8 mouse cellular contexts compared by ENCODE assay signal in genomic region chr9:63756581-63757461, GRCm38 (mm10). TPM values are rescaled to one million over a fixed set of nuclear protein-coding genes. Genes with fewer than 3 reads are reported as not detected.
DNase-seq lines count a peak whose midpoint lies in the region; ATAC-seq lines count a peak whose summit lies in the region.

No protein-coding gene starts in this region.

- peak overlapping the region; percentile 76 for H3K9ac ChIP-seq in hindbrain, embryonic 12.5 days
- peak overlapping the region; percentile 97 for H3K9ac ChIP-seq in limb, embryonic 12.5 days (replicated peaks)

- H3K4me2 ChIP-seq in hindbrain, embryonic 12.5 days (replicated peaks) = peak overlapping the region; percentile 96
- peak overlapping the region; percentile 83 for H3K4me2 ChIP-seq in limb, embryonic 12.5 days

- H3K4me1 ChIP-seq in embryonic facial prominence, embryonic 10.5 days = peaks cover 81% of the 10 kb centered on the region
- H3K4me1 ChIP-seq in hindbrain, embryonic 12.5 days = peaks cover 59% of the 10 kb centered on the region
- peaks cover 60% of the 10 kb centered on the region for H3K4me1 ChIP-seq in limb, embryonic 12.5 days (replicated peaks)

- H3K9me3 ChIP-seq in embryonic facial prominence, embryonic 10.5 days = peaks cover 4% of the 10 kb centered on the region; the same call in 1 of the 2 replicates
- H3K9me3 ChIP-seq in hindbrain, embryonic 12.5 days (replicated peaks) = peaks cover 4% of the 10 kb centered on the region; the same call in 1 of the 2 replicates
- 0 out of 2 replicates have a peak, but pooled peaks cover 4% of the 10 kb centered on the region for H3K9me3 ChIP-seq in limb, embryonic 12.5 days

- intact Hi-C loops in heart, postnatal 25 days (cut with DNase I) = loop anchor here (5.0 kb wide), 2 partner anchors 85 to 105 kb away; no protein-coding TSS in a partner anchor

- H3K27me3 ChIP-seq in embryonic facial prominence, embryonic 10.5 days (replicated peaks; ENCODE audit: low read depth, poor library complexity, severe bottlenecking) = no peaks in the 10 kb centered on the region
- no peaks in the 10 kb centered on the region; the same call in 1 of the 2 replicates for H3K27me3 ChIP-seq in hindbrain, embryonic 12.5 days
- no peaks in the 10 kb centered on the region for H3K27me3 ChIP-seq in limb, embryonic 12.5 days

- peak; percentile 95 for DNase-seq in heart, adult 11 months
- no peak for DNase-seq in heart, postnatal 25 days (ENCODE audit: low spot score)
- peak; percentile 41 for DNase-seq in ZHBTc4 (ENCODE audit: low read depth, low spot score)
- DNase-seq in embryonic facial prominence, embryonic 10.5 days (ENCODE audit: low spot score) = peak; percentile 81
- peak; percentile 45 to 52 for DNase-seq in natural killer cell, adult 2 months (ENCODE audit: low spot score in 2 of 2)
- DNase-seq in thymus, postnatal 36 days = peak; percentile 67 to 72

- peaks cover 4% of the 10 kb centered on the region; the same call in 1 of the 2 replicates for H3K36me3 ChIP-seq in embryonic facial prominence, embryonic 10.5 days (replicated peaks)
- H3K36me3 ChIP-seq in hindbrain, embryonic 12.5 days = no peaks in the 10 kb centered on the region
- no peaks in the 10 kb centered on the region for H3K36me3 ChIP-seq in limb, embryonic 12.5 days

- under 1% methylated on average over 47 of the region's 47 CpGs for WGBS in embryonic facial prominence, embryonic 10.5 days
- under 1% methylated on average over 47 of the region's 47 CpGs for WGBS in hindbrain, embryonic 12.5 days
- WGBS in limb, embryonic 12.5 days = under 1% methylated on average over 47 of the region's 47 CpGs

- peak overlapping the region; percentile 86 for H3K4me3 ChIP-seq in embryonic facial prominence, embryonic 10.5 days
- peak overlapping the region; percentile 78 for H3K4me3 ChIP-seq in hindbrain, embryonic 12.5 days
- peak overlapping the region; percentile 88 for H3K4me3 ChIP-seq in limb, embryonic 12.5 days (replicated peaks)

- peak; percentile 41 for ATAC-seq in hindbrain, embryonic 12.5 days (ENCODE audit: low FRiP score)
- ATAC-seq in limb, embryonic 12.5 days (ENCODE audit: insufficient number of reproducible peaks, insufficient read depth, low FRiP score, low TSS enrichment, low read depth) = 0 out of 2 replicates have a peak, but pooled peaks have one; percentile 28

- peak overlapping the region; percentile 97 for H3K27ac ChIP-seq in embryonic facial prominence, embryonic 10.5 days (replicated peaks)
- H3K27ac ChIP-seq in hindbrain, embryonic 12.5 days = peak overlapping the region; percentile 86
- peak overlapping the region; percentile 99 for H3K27ac ChIP-seq in limb, embryonic 12.5 days

RNA-seq across cellular contexts. Expression of gene Smad3, which starts 1.0 kb away (rescaled TPM):
- total RNA-seq in heart, postnatal 25 days (2021) = 10 to 100 TPM; 14.0 to 14.5 TPM
- polyA plus RNA-seq in embryonic facial prominence, embryonic 10.5 days (2016; fragmentation: Nextera tagmentation; extraction: Ambion mirVana) = 23.4 and 25.5 TPM in 2 replicates
- polyA plus RNA-seq in hindbrain, embryonic 12.5 days (2016; fragmentation: Nextera tagmentation; extraction: Ambion mirVana) = 24.1 and 25.4 TPM in 2 replicates
- polyA plus RNA-seq in limb, embryonic 12.5 days (2016; fragmentation: Nextera tagmentation; extraction: Ambion mirVana) = 39.9 and 43.4 TPM in 2 replicates
